Mouse (Mus musculus) spleen, adult 10 weeks (tissue): Measurements from ENCODE around the gene Gm21190. TPM values are rescaled to one million over a fixed set of nuclear protein-coding genes. Genes with fewer than 3 reads are reported as not detected.

ENCODE experiments used
- polyA plus RNA-seq: library from polyadenylated mRNA; stranded (reverse); fragments of 350-450 nt; fragmentation: Illumina TruSeq; extraction: RNeasy Lipid Tissue Mini Kit (QIAGEN cat#74804); gene quantifications from one replicate; pipeline ENCODE4 v1.2.3, GENCODE M21; 2015; ENCODE audit warnings: low replicate concordance; ENCODE audit not compliant: insufficient read depth

Gene Gm21190
- polyA plus RNA-seq: not detected

DNA sequence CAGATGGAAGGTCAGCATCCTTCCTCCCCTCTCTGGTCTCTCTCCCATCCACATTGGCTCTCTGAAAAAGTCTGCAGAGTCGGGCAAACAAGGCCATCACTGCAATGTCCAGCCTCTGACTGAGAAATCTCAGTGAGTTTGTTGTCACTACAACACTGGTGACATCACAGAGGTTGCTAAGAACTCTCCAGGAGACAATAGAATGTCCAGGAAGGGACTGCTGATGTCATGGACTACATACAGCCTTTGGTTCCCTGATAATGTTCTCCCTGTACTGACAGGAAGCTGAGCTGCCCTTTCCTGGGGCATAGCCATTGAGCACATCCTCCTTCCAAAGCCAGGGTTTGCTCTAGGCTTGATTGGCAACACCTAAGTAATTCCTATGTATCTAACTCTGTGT lies at the start of gene Gm21190:
Gene Gm21190, minus strand, starts transcription at position 101 of the 400 bp plus-strand sequence.

DNA sequence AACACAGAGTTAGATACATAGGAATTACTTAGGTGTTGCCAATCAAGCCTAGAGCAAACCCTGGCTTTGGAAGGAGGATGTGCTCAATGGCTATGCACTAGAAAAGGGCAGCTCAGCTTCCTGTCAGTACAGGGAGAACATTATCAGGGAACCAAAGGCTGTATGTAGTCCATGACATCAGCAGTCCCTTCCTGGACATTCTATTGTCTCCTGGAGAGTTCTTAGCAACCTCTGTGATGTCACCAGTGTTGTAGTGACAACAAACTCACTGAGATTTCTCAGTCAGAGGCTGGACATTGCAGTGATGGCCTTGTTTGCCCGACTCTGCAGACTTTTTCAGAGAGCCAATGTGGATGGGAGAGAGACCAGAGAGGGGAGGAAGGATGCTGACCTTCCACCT lies 48.0 kb upstream of the Gm21190 start, which contains the start of gene Gm21083:
Gene Gm21083, plus strand, starts transcription at position 301 of the 400 bp plus-strand sequence.

GRCm38 (mm10) chr5:15476423-15476822 lies 52.6 kb downstream of the Gm21190 start, which contains the start of gene Gm21149:
TSS of gene Gm21149 (minus strand) at chr5:15476523.

Other genes with a start within 250 kb of the Gm21190 start
- gene Gm21149, start 52.7 kb downstream of the Gm21190 start, polyA plus RNA-seq: not detected
- gene Gm21083, start 48.1 kb upstream of the Gm21190 start, polyA plus RNA-seq: not detected
- gene Speer4d, start 89.8 kb upstream of the Gm21190 start, polyA plus RNA-seq: not detected
- gene 4930572O03Rik, start 127.8 kb upstream of the Gm21190 start, polyA plus RNA-seq: not detected
- not detected for gene Speer4c, start 185.0 kb upstream of the Gm21190 start, polyA plus RNA-seq